Mouse (Mus musculus) midbrain, postnatal 0 days (tissue): ENCODE results near the gene Ltb. TPM values are rescaled to one million over a fixed set of nuclear protein-coding genes. Genes with fewer than 3 reads are reported as not detected.

ENCODE experiments used
- ATAC-seq: fragments of 200-750 bp; cut with Nextera tagmentation; 2 replicates; pipeline ENCODE4 v1.8.0; 2017; ENCODE audit warnings: moderate number of reproducible peaks, mild to moderate bottlenecking, moderate TSS enrichment, moderate library complexity; ENCODE audit not compliant: low FRiP score
- DNase-seq: peaks from one replicate; pipeline ENCODE4 v3.0.0-alpha.2; 2015; ENCODE audit warnings: low spot score
- H3K27ac ChIP-seq: fragments of 300-500 bp; sonication (generic); 2 replicates; pipeline ENCODE4 v1.5.1; 2014; ENCODE audit warnings: low read depth, mild to moderate bottlenecking, low read length, mixed read lengths
- H3K27me3 ChIP-seq: fragments of 300-500 bp; sonication (generic); 2 replicates; pipeline ENCODE4 v1.6.1; 2014; ENCODE audit warnings: low read length, control low read depth, mixed read lengths; ENCODE audit not compliant: insufficient read depth
- H3K36me3 ChIP-seq: fragments of 300-500 bp; sonication (generic); 2 replicates; pipeline ENCODE4 v1.6.1; 2014; ENCODE audit warnings: low read length, control low read depth, mixed read lengths; ENCODE audit not compliant: insufficient read depth
- H3K4me1 ChIP-seq: fragments of 300-500 bp; sonication (generic); 2 replicates; pipeline ENCODE4 v1.6.1; 2014; ENCODE audit warnings: mild to moderate bottlenecking, control low read depth, antibody characterized with exemption, low read length, mixed read lengths; ENCODE audit not compliant: insufficient read depth
- H3K4me2 ChIP-seq: fragments of 300-500 bp; sonication (generic); 2 replicates; pipeline ENCODE4 v1.6.1; 2014; ENCODE audit warnings: low read depth, mild to moderate bottlenecking, low read length, mixed read lengths; ENCODE audit not compliant: poor library complexity, severe bottlenecking
- H3K4me3 ChIP-seq: fragments of 300-500 bp; sonication (generic); 2 replicates; pipeline ENCODE4 v1.5.1; 2014; ENCODE audit warnings: low read depth, mild to moderate bottlenecking, low read length, moderate library complexity
- H3K9ac ChIP-seq: fragments of 300-500 bp; sonication (generic); replicated peaks from 2 replicates; pipeline ENCODE4 v1.6.1; 2014; ENCODE audit warnings: mild to moderate bottlenecking, low read length, moderate library complexity, mixed read lengths; ENCODE audit not compliant: poor library complexity, severe bottlenecking
- H3K9me3 ChIP-seq: fragments of 300-500 bp; sonication (generic); 2 replicates; pipeline ENCODE4 v1.6.1; 2016; ENCODE audit warnings: low read length, control low read depth
- CTCF ChIP-seq: IDR thresholded peaks from 2 replicates; pipeline ENCODE4 v1.5.1; 2016; ENCODE audit warnings: antibody characterized with exemption, mild to moderate bottlenecking
- WGBS: fragments of 180-500 bp; shearing (Covaris S2); extraction: QIAGEN DNeasy Blood & Tissue Kit; methylation state at CpG from one replicate; pipeline ENCODE4 v1.1.7; 2014; 5-methylcytosine and 5-hydroxymethylcytosine counted together
- polyA plus RNA-seq: library from polyadenylated mRNA; unstranded; fragments of >200 nt; fragmentation: Nextera tagmentation; extraction: Ambion mirVana; gene quantifications from 2 replicates; pipeline ENCODE4 v1.2.1, GENCODE M21; 2015
- total RNA-seq: library from RNA; depleted of rRNA; stranded (reverse); fragments of >200 nt; gene quantifications from 2 replicates; pipeline ENCODE4 v1.2.3, GENCODE M21; 2014

The Ltb gene
- total and polyA plus RNA-seq, 2 experiments from 2014 or later: 1.0 to 1.4 TPM

DNA sequence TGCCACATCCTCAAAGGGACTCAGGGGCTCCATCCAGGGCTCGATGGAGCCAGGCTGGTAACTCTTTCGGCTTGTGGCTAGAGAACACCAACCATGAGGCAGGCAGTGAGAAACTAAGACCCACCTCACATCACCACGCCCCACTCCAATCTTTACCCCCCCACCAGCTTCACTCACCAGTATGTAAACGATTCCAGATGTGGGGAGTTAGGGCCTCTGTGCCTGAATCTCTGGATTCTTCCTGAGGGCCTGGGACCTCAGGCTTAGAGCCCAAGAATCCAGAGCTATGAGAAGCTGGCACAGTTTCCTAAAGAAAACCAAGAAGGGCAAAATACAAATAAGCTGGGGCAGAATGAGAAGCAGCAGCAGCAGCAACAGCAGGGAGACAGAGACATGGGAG lies 40.3 kb upstream of the Ltb start:
- H3K36me3 ChIP-seq: peaks cover 93% of the 10 kb centered on the region
- 90% methylated on average over 4 of the region's 4 CpGs for WGBS
- no peaks in the 10 kb centered on the region for H3K9me3 ChIP-seq
- no peak overlapping the region for H3K9ac ChIP-seq
- no peak for DNase-seq
- no peak overlapping the region for H3K4me3 ChIP-seq
- H3K27ac ChIP-seq: no peak overlapping the region
- no peak for TF ChIP-seq CTCF
- ATAC-seq: no peak
- H3K27me3 ChIP-seq: no peaks in the 10 kb centered on the region
- H3K4me2 ChIP-seq: no peak overlapping the region
- no peaks in the 10 kb centered on the region for H3K4me1 ChIP-seq

DNA sequence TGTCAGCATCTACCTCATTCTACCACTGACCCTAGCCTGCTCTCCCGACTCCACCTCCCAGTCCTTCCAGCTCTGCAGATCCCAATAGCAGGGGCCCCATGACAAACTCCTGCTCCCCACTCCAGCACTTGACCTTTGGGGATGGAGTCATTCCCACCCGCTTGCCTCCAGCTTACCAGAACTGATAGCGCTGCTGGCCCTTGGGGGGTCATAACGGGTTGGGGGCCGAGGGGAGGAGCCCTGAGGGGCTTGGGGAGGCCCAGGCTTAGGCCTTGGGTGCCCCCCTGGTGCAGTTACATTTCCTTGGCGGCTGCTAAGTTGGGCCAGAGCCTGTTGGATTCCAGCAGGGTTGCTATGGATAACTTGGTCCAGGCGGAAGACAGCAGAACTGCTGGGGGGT lies 39.6 kb upstream of the Ltb start:
- Histone ChIP-seq H3K27ac (no peak overlapping the region), H3K4me1 (no peaks in the 10 kb centered on the region), H3K4me2 (no peak overlapping the region), H3K27me3 (no peaks in the 10 kb centered on the region), H3K4me3 (no peak overlapping the region), H3K36me3 (peaks cover 93% of the 10 kb centered on the region), H3K9ac (no peak overlapping the region), H3K9me3 (no peaks in the 10 kb centered on the region)
- DNase-seq (no peak), ATAC-seq (no peak)
- TF ChIP-seq CTCF: no peak
- WGBS: 71% methylated on average over 7 of the region's 7 CpGs

DNA sequence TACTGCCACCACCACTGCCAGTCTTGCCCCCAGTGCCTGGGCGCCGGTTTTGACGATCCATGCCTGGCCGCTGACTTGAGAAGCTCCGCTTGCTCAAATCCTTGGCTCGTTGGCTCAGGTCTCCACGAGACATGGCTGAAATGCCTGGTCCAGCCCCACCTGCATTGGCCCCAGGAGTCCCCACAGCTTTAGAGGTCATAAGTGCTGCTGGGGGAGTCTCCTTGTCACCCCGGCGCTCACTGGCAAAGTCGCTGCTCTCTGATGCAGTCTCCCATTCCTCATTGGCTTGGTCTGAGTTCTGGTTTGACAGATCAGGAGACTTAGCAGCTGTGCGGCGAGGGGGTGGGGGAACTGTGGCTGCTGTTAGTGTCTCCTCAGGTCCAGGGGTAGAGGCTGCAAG lies 38.8 kb upstream of the Ltb start:
- Histone ChIP-seq H3K4me2 (no peak overlapping the region), H3K9ac (no peak overlapping the region), H3K36me3 (peaks cover 93% of the 10 kb centered on the region), H3K4me1 (no peaks in the 10 kb centered on the region), H3K9me3 (no peaks in the 10 kb centered on the region), H3K27me3 (no peaks in the 10 kb centered on the region), H3K4me3 (no peak overlapping the region), H3K27ac (no peak overlapping the region)
- WGBS: 93% methylated on average over 12 of the region's 12 CpGs
- ATAC-seq (no peak), DNase-seq (no peak)
- TF ChIP-seq CTCF: no peak

DNA sequence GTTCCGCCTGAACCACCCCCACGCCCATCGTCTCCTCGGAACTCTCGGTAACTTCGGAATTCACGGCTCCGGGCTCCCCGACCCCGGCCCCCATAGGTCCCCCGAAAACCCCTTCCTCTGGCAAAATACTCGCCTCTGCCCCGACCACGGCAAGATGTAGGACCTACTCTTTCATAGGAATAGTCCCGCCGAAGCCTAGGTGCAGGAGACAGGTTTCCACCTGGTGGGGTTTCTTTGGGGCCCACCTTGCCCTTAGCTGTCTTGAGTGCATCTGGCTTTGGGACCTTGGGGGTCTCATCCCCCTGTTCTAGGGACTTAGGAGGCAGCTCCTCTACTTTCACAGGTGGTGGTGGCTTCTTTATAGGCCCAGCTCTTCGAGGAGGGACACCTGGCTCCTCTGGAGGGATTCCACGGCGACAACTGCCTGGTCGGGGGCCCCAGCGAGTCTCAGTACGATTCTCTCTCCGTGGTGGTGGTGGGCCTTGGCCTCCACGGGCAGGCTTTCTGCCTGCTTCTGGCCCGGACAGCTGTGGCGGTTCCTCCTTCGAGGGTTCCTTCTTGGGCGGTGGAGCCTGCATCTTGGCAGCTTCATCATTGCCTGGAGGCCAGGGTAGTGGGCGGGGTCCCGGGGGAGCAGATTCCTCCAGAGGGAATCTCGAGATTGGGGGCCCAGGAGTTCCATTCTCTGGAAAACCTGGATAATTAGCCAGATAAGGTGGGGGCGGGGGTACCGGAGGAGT lies 37.6 kb upstream of the Ltb start:
- H3K4me1 ChIP-seq: no peaks in the 10 kb centered on the region
- H3K27me3 ChIP-seq: no peaks in the 10 kb centered on the region
- DNase-seq (no peak), ATAC-seq (no peak)
- H3K36me3 ChIP-seq: peaks cover 97% of the 10 kb centered on the region
- no peak for TF ChIP-seq CTCF
- WGBS: 91% methylated on average over 33 of the region's 33 CpGs
- H3K27ac ChIP-seq: no peak overlapping the region
- no peak overlapping the region for H3K9ac ChIP-seq
- H3K4me3 ChIP-seq: no peak overlapping the region
- no peaks in the 10 kb centered on the region for H3K9me3 ChIP-seq
- H3K4me2 ChIP-seq: no peak overlapping the region

DNA sequence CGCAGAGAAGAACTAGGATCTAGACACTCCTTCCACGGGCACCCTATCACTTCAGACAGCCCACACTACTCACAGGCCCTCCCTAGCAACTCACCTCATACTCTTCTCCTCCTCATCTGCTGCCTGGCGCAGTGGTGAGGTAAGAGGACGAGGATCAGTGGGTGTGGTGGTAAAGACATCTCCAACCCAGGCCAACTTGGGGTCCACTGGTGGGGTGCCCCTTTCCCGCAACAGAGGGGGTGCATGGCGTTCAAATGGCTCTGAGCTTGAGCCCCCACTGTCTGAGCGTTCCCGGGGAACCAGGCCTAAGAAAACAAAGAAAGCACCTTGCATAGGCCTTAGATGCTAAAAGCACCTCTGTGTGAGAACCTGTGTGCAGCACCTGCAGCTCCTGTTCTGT lies 37.0 kb upstream of the Ltb start:
- H3K36me3 ChIP-seq: peaks cover 99% of the 10 kb centered on the region
- no peak overlapping the region for H3K9ac ChIP-seq
- TF ChIP-seq CTCF: no peak
- DNase-seq (no peak), ATAC-seq (no peak)
- no peak overlapping the region for H3K4me2 ChIP-seq
- H3K9me3 ChIP-seq: no peaks in the 10 kb centered on the region
- H3K4me3 ChIP-seq: no peak overlapping the region
- no peaks in the 10 kb centered on the region for H3K27me3 ChIP-seq
- peaks cover 3% of the 10 kb centered on the region; the same call in 1 of the 2 replicates for H3K4me1 ChIP-seq
- no peak overlapping the region for H3K27ac ChIP-seq
- WGBS: 94% methylated on average over 8 of the region's 8 CpGs

DNA sequence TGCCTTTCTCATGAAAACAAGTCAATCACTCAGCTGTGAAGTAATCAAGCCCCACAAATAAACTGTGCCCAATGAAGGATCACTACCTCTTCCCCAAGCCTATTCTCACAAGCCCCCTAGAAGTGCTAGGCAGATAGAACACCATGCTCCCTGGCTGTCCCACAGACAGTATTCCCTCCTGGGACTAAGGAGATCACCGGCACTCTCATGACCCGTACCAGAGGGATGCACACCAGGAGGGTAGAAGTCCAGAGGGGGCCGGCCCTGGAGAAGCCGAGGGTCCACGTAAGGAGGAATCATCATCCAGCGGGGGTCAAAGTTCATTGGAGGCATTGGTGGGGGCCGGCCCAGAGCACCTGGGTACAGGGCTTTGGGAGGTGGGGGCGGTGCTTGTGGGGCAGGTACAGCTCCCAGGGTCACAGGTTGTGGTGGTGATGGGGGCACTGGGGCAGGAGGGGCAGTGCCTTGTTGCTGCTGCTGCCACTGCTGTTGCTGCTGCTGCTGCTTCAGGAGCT lies 36.5 kb upstream of the Ltb start:
- 91% methylated on average over 8 of the region's 8 CpGs for WGBS
- no peak for ATAC-seq

More for the DNA sequence above, 36.5 kb upstream of the Ltb start:
- H3K4me3 ChIP-seq: no peak overlapping the region
- H3K4me2 ChIP-seq: no peak overlapping the region
- H3K9ac ChIP-seq: no peak overlapping the region
- H3K36me3 ChIP-seq: peaks cover 94% of the 10 kb centered on the region
- no peaks in the 10 kb centered on the region for H3K9me3 ChIP-seq
- H3K27me3 ChIP-seq: no peaks in the 10 kb centered on the region
- H3K27ac ChIP-seq: no peak overlapping the region
- peaks cover 5% of the 10 kb centered on the region; the same call in 1 of the 2 replicates for H3K4me1 ChIP-seq
- no peak for DNase-seq
- no peak for TF ChIP-seq CTCF
